Mouse (Mus musculus) splenic B cell, adult 2 months (primary cell): Measurements from ENCODE around the gene Gm10230.
"Not testable (repeated sequence)": the region's sequence is repeated elsewhere in the genome, so short reads cannot be mapped to it uniquely, and the experiment has no call there.

ENCODE experiments used
- DNase-seq: peaks from one replicate; pipeline ENCODE4 v3.0.0-alpha.2; 2011; ENCODE audit warnings: low read depth, low spot score
- H3K27me3 ChIP-seq: 2 replicates; pipeline ENCODE4 v1.6.1; 2012; ENCODE audit warnings: mild to moderate bottlenecking, low read length, moderate library complexity, mixed read lengths; ENCODE audit not compliant: control insufficient read depth, poor library complexity, insufficient read depth, severe bottlenecking
- H3K36me3 ChIP-seq: 2 replicates; pipeline ENCODE4 v1.6.1; 2012; ENCODE audit warnings: mild to moderate bottlenecking, low read length, moderate library complexity, mixed read lengths; ENCODE audit not compliant: control insufficient read depth, poor library complexity, insufficient read depth, severe bottlenecking

Gene Gm10230

GRCm38 (mm10) chrX:27494782-27495181, at the start of gene Gm10230:
Gene Gm10230 (minus strand): TSS chrX:27494882.
- H3K36me3 ChIP-seq, DNase-seq, H3K27me3 ChIP-seq: not testable (repeated sequence)
